Mouse (Mus musculus) heart, embryonic 16.5 days (tissue): ENCODE measurements at regions not wholly inside any gene's neighbourhood (a gene's known extent, or its start where the extent isn't known, plus 50 kb on each side); places are given as distances from the start of the nearest gene placed in this dataset.

ENCODE experiments used
- ATAC-seq: fragments of 200-750 bp; cut with Nextera tagmentation; replicated peaks from 2 replicates; pipeline ENCODE4 v1.8.0; 2017; ENCODE audit warnings: moderate number of reproducible peaks; ENCODE audit not compliant: insufficient read depth, low FRiP score; ENCODE audit errors: extremely low read depth
- H3K27ac ChIP-seq: fragments of 300-500 bp; sonication (generic); 2 replicates; pipeline ENCODE4 v1.5.1; 2014; ENCODE audit warnings: mild to moderate bottlenecking, low read length, control low read depth, moderate library complexity
- H3K27me3 ChIP-seq: fragments of 300-500 bp; sonication (generic); 2 replicates; pipeline ENCODE4 v1.6.1; 2014; ENCODE audit warnings: low read length, mixed read lengths; ENCODE audit not compliant: control insufficient read depth, insufficient read depth
- H3K36me3 ChIP-seq: fragments of 300-500 bp; sonication (generic); 2 replicates; pipeline ENCODE4 v1.6.1; 2014; ENCODE audit not compliant: control insufficient read depth, insufficient read depth
- H3K4me1 ChIP-seq: fragments of 300-500 bp; sonication (generic); 2 replicates; pipeline ENCODE4 v1.6.1; 2014; ENCODE audit warnings: low read length, mixed read lengths; ENCODE audit not compliant: control insufficient read depth, insufficient read depth
- H3K4me2 ChIP-seq: fragments of 300-500 bp; sonication (generic); 2 replicates; pipeline ENCODE4 v1.6.1; 2014; ENCODE audit warnings: low read depth, mild to moderate bottlenecking, control low read depth, low read length
- H3K4me3 ChIP-seq: fragments of 300-500 bp; sonication (generic); 2 replicates; pipeline ENCODE4 v1.5.1; 2014; ENCODE audit warnings: mild to moderate bottlenecking, control low read depth, low read length
- H3K9ac ChIP-seq: fragments of 300-500 bp; sonication (generic); 2 replicates; pipeline ENCODE4 v1.6.1; 2014; ENCODE audit warnings: low read length, control low read depth
- H3K9me3 ChIP-seq: fragments of 300-500 bp; sonication (generic); replicated peaks from 2 replicates; pipeline ENCODE4 v1.6.1; 2016; ENCODE audit warnings: low read length; ENCODE audit not compliant: control insufficient read depth
- WGBS: fragments of 180-500 bp; shearing (Covaris S2); extraction: QIAGEN DNeasy Blood & Tissue Kit; methylation state at CpG from one replicate; pipeline ENCODE4 v1.1.7; 2014; 5-methylcytosine and 5-hydroxymethylcytosine counted together

DNA sequence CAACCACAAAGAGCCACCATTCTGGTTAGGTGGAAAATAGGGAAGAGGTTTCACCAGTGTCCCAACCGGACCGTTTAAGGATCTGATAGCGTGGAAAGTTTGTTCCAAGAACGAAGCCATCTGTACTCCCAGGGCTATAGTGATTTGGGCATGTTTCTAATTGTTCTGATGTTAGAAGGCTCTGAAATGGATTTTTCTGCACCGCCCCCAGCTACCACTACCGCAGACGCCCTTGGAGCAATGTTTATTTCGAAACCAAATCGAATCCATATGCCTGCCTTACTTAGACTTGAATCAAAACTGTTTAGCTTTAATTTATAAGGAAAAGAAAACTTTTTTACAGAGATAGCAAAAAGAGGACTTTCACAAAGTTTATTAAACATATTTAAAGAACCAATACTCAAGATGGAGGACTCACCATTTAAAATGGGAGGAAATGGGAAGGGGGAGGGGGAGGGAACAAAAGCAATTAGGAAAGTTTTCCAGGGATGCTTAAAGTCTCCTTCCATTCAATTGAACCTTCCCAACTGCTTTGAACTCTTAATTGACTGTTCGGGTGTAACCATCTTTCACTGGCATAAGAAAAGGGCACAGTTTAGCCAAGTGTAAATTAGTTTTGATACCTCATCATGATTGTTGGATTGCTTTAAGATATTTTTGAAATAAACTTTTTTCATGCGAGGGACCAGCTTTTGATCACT is 56.0 kb upstream of the Frem1 start:
- H3K36me3 ChIP-seq = no peaks in the 10 kb centered on the region
- no peak overlapping the region for H3K4me3 ChIP-seq
- no peak for ATAC-seq
- H3K27ac ChIP-seq = no peak overlapping the region
- H3K9ac ChIP-seq = no peak overlapping the region
- 78% methylated on average over 11 of the region's 11 CpGs for WGBS
- H3K27me3 ChIP-seq = no peaks in the 10 kb centered on the region
- no peak overlapping the region for H3K4me2 ChIP-seq
- H3K9me3 ChIP-seq = no peaks in the 10 kb centered on the region
- H3K4me1 ChIP-seq = peaks cover 12% of the 10 kb centered on the region

DNA sequence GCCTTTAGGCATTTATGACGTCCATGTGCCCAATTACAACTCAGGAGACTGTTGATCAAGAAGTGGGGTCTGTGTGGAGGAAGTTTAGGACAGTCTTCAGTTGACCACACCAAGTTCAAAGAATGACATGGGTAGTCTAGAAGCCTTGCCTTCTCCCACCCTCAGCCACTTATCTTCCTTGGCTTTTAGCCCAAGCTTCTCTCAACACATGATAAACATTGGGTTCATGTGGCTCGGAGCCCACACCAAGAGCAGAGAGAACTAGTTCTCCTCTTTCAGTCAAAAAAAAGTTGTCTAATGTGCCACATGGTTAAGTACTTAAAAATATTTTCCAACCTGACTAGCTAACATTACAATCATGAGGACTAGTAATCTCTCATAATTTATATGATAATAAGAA is 55.0 kb upstream of the Frem1 start:
- WGBS = 17% methylated on average over 2 of the region's 2 CpGs
- H3K4me3 ChIP-seq = no peak overlapping the region
- no peaks in the 10 kb centered on the region for H3K9me3 ChIP-seq
- no peak for ATAC-seq
- H3K27ac ChIP-seq = no peak overlapping the region
- H3K36me3 ChIP-seq = no peaks in the 10 kb centered on the region
- H3K27me3 ChIP-seq = no peaks in the 10 kb centered on the region
- no peak overlapping the region for H3K9ac ChIP-seq
- peaks cover 12% of the 10 kb centered on the region for H3K4me1 ChIP-seq
- no peak overlapping the region for H3K4me2 ChIP-seq

DNA sequence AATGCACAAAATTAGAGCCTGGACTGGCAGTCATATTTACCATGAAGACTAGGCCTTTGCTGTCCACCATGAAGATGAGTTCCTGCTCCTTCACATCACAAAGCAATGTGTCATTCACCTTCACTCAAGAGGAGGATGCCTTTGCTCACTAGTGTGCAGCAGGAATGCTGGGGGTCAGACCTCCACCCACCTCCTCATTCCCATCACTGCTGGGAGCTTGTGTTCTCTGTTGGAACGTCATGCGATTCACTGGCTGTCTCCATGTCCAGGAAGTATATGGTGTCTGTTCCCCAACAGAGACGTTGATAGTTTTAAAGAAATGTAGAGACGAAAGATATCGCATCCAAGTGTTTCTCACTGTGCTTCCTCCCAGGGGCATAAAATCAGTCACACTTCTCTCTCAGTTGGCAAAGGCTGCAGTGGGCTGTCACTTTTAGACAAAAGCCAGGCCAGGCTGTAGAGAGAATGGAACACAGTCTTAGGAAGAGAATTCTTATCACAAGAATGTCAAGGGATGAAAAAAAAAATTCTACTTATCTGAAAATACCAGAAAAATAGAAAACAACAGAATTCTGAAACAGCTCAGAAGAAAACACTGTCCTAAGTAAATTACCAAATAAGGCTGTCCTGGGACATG is 52.0 kb upstream of the Frem1 start:
- Histone ChIP-seq H3K9me3 (no peaks in the 10 kb centered on the region), H3K4me1 (peaks cover 12% of the 10 kb centered on the region), H3K9ac (no peak overlapping the region), H3K27me3 (no peaks in the 10 kb centered on the region), H3K36me3 (no peaks in the 10 kb centered on the region), H3K27ac (peak overlapping the region; percentile 75), H3K4me3 (no peak overlapping the region), H3K4me2 (peak overlapping the region; percentile 36; the same call in 1 of the 2 replicates)
- WGBS = 26% methylated on average over 5 of the region's 5 CpGs
- ATAC-seq = peak; percentile 85

DNA sequence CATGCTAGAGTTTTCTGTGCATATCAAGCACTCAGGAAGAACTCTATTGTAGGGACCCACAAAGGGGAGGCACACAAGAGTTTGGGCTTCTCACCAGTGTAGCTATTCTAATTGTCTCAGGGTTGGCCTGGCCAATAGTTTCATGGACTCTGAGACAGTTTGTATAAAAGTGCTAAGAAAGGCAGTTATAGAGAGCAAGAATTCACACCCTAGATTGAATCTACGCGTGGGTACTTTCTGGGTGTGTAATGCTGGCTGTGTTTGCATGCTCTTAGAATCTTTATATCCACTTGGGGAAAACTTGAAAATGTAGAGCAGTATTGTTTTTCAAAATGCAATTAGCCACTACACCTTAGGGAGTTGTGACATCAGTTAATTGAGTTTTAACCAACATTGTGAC is 50.8 kb upstream of the Frem1 start:
- Histone ChIP-seq H3K27me3 (no peaks in the 10 kb centered on the region), H3K4me3 (no peak overlapping the region), H3K27ac (no peak overlapping the region), H3K9ac (no peak overlapping the region), H3K4me2 (no peak overlapping the region), H3K36me3 (no peaks in the 10 kb centered on the region), H3K4me1 (peaks cover 12% of the 10 kb centered on the region), H3K9me3 (no peaks in the 10 kb centered on the region)
- WGBS = 86% methylated on average over 2 of the region's 2 CpGs
- ATAC-seq = no peak

DNA sequence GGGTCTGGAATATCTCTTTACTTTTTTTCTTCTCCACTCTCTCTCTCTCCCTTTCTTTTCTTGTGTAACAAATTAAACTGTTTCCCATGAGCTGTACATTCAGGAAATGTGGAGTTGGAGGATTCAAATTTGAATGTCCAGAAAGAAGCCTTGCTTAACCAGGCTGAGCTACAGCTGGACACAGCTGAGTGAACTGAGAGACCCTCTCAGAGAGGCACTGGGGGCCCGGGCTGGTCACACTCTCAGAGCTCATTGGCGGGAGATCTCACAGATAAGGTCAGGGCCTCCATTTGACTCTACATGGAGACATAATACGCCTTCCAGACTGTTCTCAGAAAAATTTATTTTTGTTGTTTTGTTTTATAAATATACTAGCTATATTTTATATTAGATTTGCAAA is 49.9 kb upstream of the Frem1 start:
- Histone ChIP-seq H3K9ac (no peak overlapping the region), H3K27ac (no peak overlapping the region), H3K4me1 (peaks cover 11% of the 10 kb centered on the region), H3K4me2 (no peak overlapping the region), H3K36me3 (no peaks in the 10 kb centered on the region), H3K4me3 (no peak overlapping the region), H3K9me3 (no peaks in the 10 kb centered on the region), H3K27me3 (no peaks in the 10 kb centered on the region)
- no peak for ATAC-seq
- 55% methylated on average over 3 of the region's 3 CpGs for WGBS
